Mouse (Mus musculus) bone marrow macrophage, adult 2 months (primary cell): Measurements from ENCODE around the gene Tbc1d22b. TPM values are rescaled to one million over a fixed set of nuclear protein-coding genes. Genes with fewer than 3 reads are reported as not detected.

ENCODE experiments used
- H3K27ac ChIP-seq: 2 replicates; pipeline ENCODE4 v1.5.1; 2012; ENCODE audit warnings: low read depth, low read length; ENCODE audit not compliant: insufficient read depth
- H3K4me1 ChIP-seq: 2 replicates; pipeline ENCODE4 v1.6.1; 2012; ENCODE audit warnings: low read length; ENCODE audit not compliant: control insufficient read depth, insufficient read depth
- H3K4me3 ChIP-seq: 2 replicates; pipeline ENCODE4 v1.5.1; 2012; ENCODE audit warnings: mild to moderate bottlenecking, low read length, moderate library complexity; ENCODE audit not compliant: insufficient read depth
- CTCF ChIP-seq: IDR thresholded peaks from 2 replicates; pipeline ENCODE4 v1.5.1; 2012; ENCODE audit warnings: low read depth, mild to moderate bottlenecking, low read length, moderate library complexity
- POLR2A ChIP-seq: IDR thresholded peaks from 2 replicates; pipeline ENCODE4 v1.6.1; 2012; ENCODE audit warnings: mild to moderate bottlenecking, low read depth, low read length, borderline replicate concordance
- polyA plus RNA-seq: library from polyadenylated mRNA; stranded (reverse); fragments of >200 nt; gene quantifications from 2 replicates; pipeline ENCODE4 v1.2.4, GENCODE M21; 2012; ENCODE audit not compliant: missing spikeins, insufficient read depth, insufficient read length

The Tbc1d22b gene
- polyA plus RNA-seq, 1 experiment = 10.8 TPM

DNA sequence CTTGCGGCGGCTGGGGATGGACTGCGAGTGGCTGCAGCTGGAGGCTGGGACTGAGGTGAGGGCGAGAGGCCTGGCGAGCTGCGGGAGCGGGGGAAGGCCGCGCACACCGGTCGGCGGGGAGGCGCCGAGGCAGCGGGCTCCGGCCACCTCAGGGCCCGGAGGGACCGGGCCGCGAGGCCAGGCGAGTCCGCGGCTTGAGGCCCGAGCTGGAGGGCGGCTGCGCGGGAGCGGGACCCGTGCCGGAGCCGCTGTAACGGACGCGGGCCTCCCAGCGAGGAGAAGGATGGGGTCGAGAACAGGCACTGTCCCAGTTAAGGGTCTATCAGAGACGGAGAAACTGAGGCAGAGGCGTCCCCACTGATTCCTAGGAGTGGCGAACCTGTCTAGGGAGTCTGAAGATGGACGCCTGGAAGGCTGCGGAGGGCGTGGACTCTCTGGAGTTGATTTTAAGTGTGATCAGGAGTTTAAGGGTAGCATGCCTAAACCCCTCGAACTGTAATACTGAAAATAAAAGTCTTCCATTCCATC lies 65.5 kb downstream of the Tbc1d22b start:
- Histone ChIP-seq H3K27ac (peak overlapping the region; percentile 64), H3K4me3 (peak overlapping the region; percentile 87), H3K4me1 (peaks cover 15% of the 10 kb centered on the region)
- TF ChIP-seq CTCF = no peak
- no peak for TF ChIP-seq POLR2A

DNA sequence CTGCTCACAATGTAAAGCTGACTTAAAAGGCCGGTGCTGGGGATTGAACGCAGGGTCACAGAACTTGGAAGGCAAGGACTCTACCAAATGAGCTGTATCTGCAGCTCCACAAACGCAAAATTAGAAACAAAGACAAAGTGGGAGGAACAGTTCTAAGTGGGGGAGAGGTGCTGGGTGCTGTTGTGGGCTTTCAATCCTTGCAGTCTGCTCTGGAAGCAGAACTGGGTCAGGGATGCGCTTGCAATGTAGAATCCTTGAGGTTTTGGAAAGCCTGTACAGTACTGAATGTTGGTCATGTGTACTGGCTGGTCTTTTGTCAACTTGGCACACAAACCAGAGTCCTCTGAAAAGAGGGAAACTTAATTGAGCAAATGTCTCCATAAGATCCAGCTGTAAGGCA lies 66.0 kb downstream of the Tbc1d22b start:
- peaks cover 15% of the 10 kb centered on the region for H3K4me1 ChIP-seq
- TF ChIP-seq CTCF (no peak), POLR2A (no peak)
- peak overlapping the region; percentile 87 for H3K4me3 ChIP-seq
- H3K27ac ChIP-seq = no peak overlapping the region

DNA sequence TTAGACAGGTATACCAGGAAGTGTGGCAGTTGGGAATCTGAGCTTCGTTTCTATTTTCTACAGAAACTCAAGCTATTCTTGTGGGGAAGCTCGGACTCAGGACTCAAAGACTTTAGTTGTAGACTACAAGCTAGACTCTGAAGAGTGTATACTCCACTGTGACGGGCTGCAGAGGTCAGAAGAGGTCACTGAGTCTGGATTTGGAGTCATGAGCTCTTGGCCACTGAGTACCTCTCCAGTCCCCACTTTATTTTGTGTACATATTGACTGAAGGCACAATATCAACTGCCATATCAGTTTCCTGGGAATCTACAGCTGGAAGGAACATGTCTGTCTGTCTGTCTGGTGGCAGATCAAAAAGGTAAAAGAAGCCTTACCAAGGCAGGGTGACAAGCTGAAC lies 69.6 kb downstream of the Tbc1d22b start:
- Histone ChIP-seq H3K27ac (no peak overlapping the region), H3K4me3 (no peak overlapping the region), H3K4me1 (peaks cover 9% of the 10 kb centered on the region)
- TF ChIP-seq POLR2A (no peak), CTCF (no peak)

DNA sequence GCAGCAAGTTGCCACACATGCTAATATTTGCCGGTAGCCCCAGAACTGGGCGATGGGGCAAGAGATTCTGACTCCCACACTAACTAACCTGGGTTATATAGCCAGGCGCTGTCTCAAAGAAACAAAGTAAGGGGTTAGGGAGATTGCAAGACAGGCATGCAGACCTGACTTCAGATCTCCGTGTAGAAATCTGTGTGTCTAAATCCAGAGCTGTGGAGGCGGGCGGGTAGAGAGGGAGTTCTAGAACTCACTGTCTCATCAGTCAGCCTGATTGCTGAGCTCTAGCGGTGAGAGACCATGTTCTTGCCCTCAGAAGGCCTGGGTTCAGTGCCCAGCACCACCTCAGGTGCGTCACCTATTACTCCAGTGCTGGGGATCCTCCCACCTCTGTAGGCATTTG lies 73.9 kb downstream of the Tbc1d22b start:
- no peak overlapping the region for H3K4me3 ChIP-seq
- TF ChIP-seq POLR2A = no peak
- no peak for TF ChIP-seq CTCF
- H3K27ac ChIP-seq = no peak overlapping the region
- H3K4me1 ChIP-seq = no peaks in the 10 kb centered on the region

DNA sequence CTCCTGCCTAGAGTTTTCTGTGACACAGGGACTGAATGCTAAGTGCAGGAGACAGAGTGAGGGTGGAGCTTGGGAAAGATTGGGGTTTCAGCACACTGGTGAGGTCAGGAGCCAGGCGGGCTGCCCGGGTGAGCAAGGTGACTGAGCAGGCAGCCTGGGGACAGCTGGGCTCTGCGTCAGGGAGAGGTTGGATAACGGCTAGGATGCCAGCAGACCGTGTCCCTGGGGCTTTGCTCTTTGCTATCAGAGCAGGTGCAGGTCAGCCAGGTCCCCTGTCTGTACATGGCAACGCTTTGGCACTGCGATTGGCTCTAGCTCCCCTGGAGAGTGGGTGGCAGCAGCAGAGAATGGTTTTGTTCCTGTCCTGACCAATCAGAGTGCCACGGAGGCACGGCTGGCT lies 77.7 kb downstream of the Tbc1d22b start:
- Histone ChIP-seq H3K27ac (no peak overlapping the region), H3K4me1 (no peaks in the 10 kb centered on the region)
- TF ChIP-seq CTCF (no peak), POLR2A (no peak)

DNA sequence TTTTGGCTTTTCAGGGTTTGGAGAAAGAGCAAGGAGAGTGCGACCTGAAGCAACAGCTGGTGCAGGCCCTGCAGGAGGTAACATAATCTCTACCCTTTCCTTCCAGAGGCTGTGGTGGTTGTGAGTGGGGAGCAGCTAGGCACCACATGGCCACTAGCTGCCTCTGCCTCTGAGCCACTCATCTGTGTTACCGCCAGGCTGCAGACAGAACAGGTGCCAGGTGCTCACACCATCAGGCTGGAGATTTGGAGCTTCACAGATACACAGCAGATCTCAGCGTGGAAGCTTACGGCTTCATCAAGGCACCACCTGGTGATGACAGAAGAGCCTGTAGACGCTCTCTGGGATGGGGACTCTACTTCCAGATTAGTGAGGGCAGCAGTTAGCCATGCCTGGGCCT lies 79.4 kb downstream of the Tbc1d22b start:
- Histone ChIP-seq H3K4me1 (no peaks in the 10 kb centered on the region), H3K4me3 (no peak overlapping the region), H3K27ac (no peak overlapping the region)
- TF ChIP-seq POLR2A = no peak

More for the DNA sequence above, 77.7 kb downstream of the Tbc1d22b start:
- no peak overlapping the region for H3K4me3 ChIP-seq

DNA sequence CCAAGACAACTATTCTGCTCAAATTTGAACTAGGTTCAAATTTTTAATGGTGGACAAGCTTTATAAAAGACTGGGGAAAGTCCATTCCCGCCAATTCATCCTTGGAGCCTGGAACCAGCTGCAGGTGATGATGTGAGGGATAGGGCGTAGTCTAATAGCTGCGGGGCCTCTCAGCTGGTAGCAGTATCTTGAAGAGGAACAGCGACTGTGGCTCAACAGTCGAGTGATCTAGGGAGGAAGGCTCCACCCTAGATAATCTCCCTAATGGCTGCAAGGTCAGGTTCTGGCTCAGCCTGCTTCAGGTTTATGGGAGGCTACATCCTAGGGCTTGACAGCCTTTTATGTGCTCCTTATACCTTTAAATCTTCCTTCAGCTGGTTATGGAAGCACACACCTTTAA lies 80.0 kb downstream of the Tbc1d22b start:
- no peak overlapping the region for H3K4me3 ChIP-seq

DNA sequence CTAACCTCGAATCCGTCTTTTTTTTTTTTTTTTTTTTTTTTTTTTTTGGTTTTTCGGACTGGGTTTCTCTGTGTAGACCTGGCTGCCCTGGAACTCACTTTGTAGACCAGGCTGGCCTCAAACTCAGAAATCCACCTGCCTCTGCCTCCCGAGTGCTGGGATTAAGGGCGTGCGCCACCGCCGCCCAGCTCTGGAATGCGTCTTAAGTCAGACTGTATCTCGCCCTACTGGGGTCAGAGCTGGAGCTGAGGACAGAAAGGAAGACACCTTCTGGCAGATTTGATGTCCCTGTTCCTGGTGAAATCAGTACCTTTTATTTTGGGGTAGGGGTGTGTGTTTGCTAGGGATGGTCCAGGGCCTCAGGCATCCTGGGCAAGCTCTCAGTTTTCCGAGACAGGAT lies 82.7 kb downstream of the Tbc1d22b start:
- no peak overlapping the region for H3K27ac ChIP-seq
- H3K4me3 ChIP-seq = no peak overlapping the region
- TF ChIP-seq POLR2A (no peak), CTCF (no peak)
- H3K4me1 ChIP-seq = no peaks in the 10 kb centered on the region

More for the DNA sequence above, 80.0 kb downstream of the Tbc1d22b start:
- TF ChIP-seq POLR2A = no peak
- TF ChIP-seq CTCF = no peak
- Histone ChIP-seq H3K4me1 (no peaks in the 10 kb centered on the region), H3K27ac (no peak overlapping the region)

DNA sequence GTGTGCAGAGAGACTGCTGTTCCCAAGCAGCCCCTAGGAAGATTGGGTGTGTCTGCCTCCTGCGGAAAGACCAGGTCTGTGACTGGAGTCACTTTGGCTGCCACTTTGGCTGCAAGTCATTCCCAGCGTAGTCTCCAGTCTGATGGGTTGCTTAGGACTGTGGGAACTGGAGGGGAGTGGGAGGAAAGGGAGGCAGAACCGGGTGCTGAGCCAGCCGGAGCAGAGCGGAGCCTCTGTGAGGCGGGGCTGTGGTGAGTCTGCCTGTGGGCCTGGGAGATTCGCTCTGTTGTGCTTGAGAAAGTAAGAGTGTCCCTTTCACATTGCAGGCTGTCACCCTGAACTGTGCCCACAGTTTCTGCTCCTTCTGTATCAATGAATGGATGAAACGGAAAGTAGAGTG lies 85.9 kb downstream of the Tbc1d22b start:
- Histone ChIP-seq H3K4me1 (no peaks in the 10 kb centered on the region), H3K27ac (no peak overlapping the region), H3K4me3 (no peak overlapping the region)
- no peak for TF ChIP-seq POLR2A
- no peak for TF ChIP-seq CTCF

DNA sequence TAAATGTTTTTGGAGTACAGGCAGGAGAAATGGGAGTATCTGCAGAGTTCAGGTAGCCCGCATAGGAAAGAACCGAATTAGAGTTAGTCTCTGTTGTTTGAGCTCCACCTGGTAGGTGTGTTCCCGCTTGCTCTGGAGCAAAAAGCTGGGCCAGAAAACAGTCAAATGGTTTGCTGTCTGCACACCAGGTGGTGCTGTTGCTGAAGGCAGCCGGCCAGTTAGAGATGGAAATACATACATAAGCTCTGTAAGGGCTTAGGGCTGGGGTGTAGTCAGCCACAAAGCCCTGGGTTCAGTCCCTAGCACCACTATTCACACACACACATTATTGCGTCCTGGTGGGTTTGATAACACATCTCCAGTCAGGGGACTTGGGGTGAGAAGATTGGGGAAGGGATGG lies 86.5 kb downstream of the Tbc1d22b start:
- no peak overlapping the region for H3K27ac ChIP-seq
- no peak overlapping the region for H3K4me3 ChIP-seq
- TF ChIP-seq POLR2A (no peak), CTCF (no peak)

DNA sequence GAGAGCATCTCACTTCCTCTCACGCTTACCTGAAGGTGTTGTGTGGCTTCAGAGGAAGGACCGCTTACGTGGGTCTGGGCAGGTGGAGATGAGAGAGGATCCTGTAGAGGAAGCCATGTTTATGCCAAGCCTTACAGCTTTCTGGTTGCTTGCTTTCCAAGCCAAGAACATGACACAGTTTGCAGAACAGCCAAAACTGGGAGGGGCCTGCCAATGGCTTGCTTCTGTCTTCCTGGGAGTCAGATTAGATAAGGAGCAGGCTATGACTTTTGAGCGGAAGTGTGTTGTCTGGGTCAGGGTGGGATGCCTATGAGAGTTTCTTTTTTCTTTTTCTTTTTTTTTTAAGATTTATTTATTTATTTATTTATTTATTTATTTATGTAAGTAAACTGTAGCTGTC lies 87.8 kb downstream of the Tbc1d22b start:
- TF ChIP-seq CTCF (no peak), POLR2A (no peak)
- H3K4me3 ChIP-seq = no peak overlapping the region
- H3K27ac ChIP-seq = no peak overlapping the region
- H3K4me1 ChIP-seq = no peaks in the 10 kb centered on the region

More for the DNA sequence above, 86.5 kb downstream of the Tbc1d22b start:
- H3K4me1 ChIP-seq = no peaks in the 10 kb centered on the region
